Mouse (Mus musculus) embryonic facial prominence, embryonic 13.5 days (tissue): ENCODE measurements at regions not wholly inside any gene's neighbourhood (a gene's known extent, or its start where the extent isn't known, plus 50 kb on each side); places are given as distances from the start of the nearest gene placed in this dataset.

Experiments used
- ATAC-seq: fragments of 200-750 bp; cut with Nextera tagmentation; 2 replicates; pipeline ENCODE4 v1.8.0; 2017; ENCODE audit warnings: low read depth; ENCODE audit not compliant: insufficient number of reproducible peaks, insufficient read depth, low FRiP score, low TSS enrichment
- H3K27ac ChIP-seq: fragments of 300-500 bp; sonication (generic); 2 replicates; pipeline ENCODE4 v1.5.1; 2015; ENCODE audit warnings: moderate library complexity, mild to moderate bottlenecking, inconsistent platforms
- H3K27me3 ChIP-seq: fragments of 300-500 bp; sonication (generic); 2 replicates; pipeline ENCODE4 v1.6.1; 2015; ENCODE audit warnings: mild to moderate bottlenecking, inconsistent platforms
- H3K36me3 ChIP-seq: fragments of 300-500 bp; sonication (generic); 2 replicates; pipeline ENCODE4 v1.6.1; 2015; ENCODE audit warnings: mild to moderate bottlenecking, inconsistent platforms
- H3K4me1 ChIP-seq: fragments of 300-500 bp; sonication (generic); 2 replicates; pipeline ENCODE4 v1.6.1; 2015; ENCODE audit warnings: inconsistent platforms
- H3K4me2 ChIP-seq: fragments of 300-500 bp; sonication (generic); 2 replicates; pipeline ENCODE4 v1.6.1; 2015; ENCODE audit warnings: moderate library complexity, mild to moderate bottlenecking, inconsistent platforms
- H3K4me3 ChIP-seq: fragments of 300-500 bp; sonication (generic); 2 replicates; pipeline ENCODE4 v1.5.1; 2015; ENCODE audit warnings: mild to moderate bottlenecking, inconsistent platforms
- H3K9ac ChIP-seq: fragments of 300-500 bp; sonication (generic); 2 replicates; pipeline ENCODE4 v1.6.1; 2015; ENCODE audit warnings: mild to moderate bottlenecking, inconsistent platforms
- H3K9me3 ChIP-seq: fragments of 300-500 bp; sonication (generic); 2 replicates; pipeline ENCODE4 v1.6.1; 2016; ENCODE audit warnings: inconsistent platforms
- WGBS: fragments of 180-500 bp; shearing (Covaris S2); methylation state at CpG from one replicate; pipeline ENCODE4 v1.1.7; 2015; ENCODE audit warnings: mixed read lengths; 5-methylcytosine and 5-hydroxymethylcytosine counted together

- no peak overlapping the region for H3K27ac ChIP-seq
- H3K4me3 ChIP-seq = no peak overlapping the region
- H3K9ac ChIP-seq = no peak overlapping the region
- H3K4me1 ChIP-seq = no peaks in the 10 kb centered on the region
- H3K9me3 ChIP-seq = no peaks in the 10 kb centered on the region
- no peak for ATAC-seq
- 86% methylated on average over 5 of the region's 5 CpGs for WGBS
- H3K36me3 ChIP-seq = no peaks in the 10 kb centered on the region
- no peaks in the 10 kb centered on the region for H3K27me3 ChIP-seq
- no peak overlapping the region for H3K4me2 ChIP-seq
Observed at GRCm38 (mm10) chr17:50442062-50442461, 67.1 kb upstream of the Plcl2 start.

- H3K27me3 ChIP-seq = no peaks in the 10 kb centered on the region
- 94% methylated on average over 6 of the region's 6 CpGs for whole genome bisulfite sequencing
- H3K27ac ChIP-seq = no peak overlapping the region
- no peaks in the 10 kb centered on the region for H3K9me3 ChIP-seq
- H3K36me3 ChIP-seq = no peaks in the 10 kb centered on the region
- no peak overlapping the region for H3K4me3 ChIP-seq
- no peak for ATAC-seq
- H3K9ac ChIP-seq = no peak overlapping the region
- no peaks in the 10 kb centered on the region for H3K4me1 ChIP-seq
- H3K4me2 ChIP-seq = no peak overlapping the region
Observed at GRCm38 (mm10) chr17:50442905-50443304, 66.3 kb upstream of the Plcl2 start.

- Histone ChIP-seq H3K27ac (no peak overlapping the region), H3K4me2 (no peak overlapping the region), H3K4me1 (no peaks in the 10 kb centered on the region), H3K4me3 (no peak overlapping the region), H3K27me3 (no peaks in the 10 kb centered on the region), H3K9me3 (no peaks in the 10 kb centered on the region), H3K36me3 (no peaks in the 10 kb centered on the region), H3K9ac (no peak overlapping the region)
- 72% methylated on average over 6 of the region's 6 CpGs for WGBS
- no peak for ATAC-seq
Observed at GRCm38 (mm10) chr17:50443376-50444022, 65.7 kb upstream of the Plcl2 start.

- Histone ChIP-seq H3K27me3 (no peaks in the 10 kb centered on the region), H3K4me1 (no peaks in the 10 kb centered on the region), H3K9me3 (no peaks in the 10 kb centered on the region), H3K4me3 (no peak overlapping the region), H3K4me2 (no peak overlapping the region), H3K27ac (no peak overlapping the region), H3K9ac (no peak overlapping the region), H3K36me3 (no peaks in the 10 kb centered on the region)
- ATAC-seq = no peak
- WGBS = 85% methylated on average over 1 of the region's 1 CpGs
Observed at GRCm38 (mm10) chr17:50444023-50444389, 65.2 kb upstream of the Plcl2 start.

- Histone ChIP-seq H3K9me3 (no peaks in the 10 kb centered on the region), H3K27me3 (no peaks in the 10 kb centered on the region), H3K36me3 (no peaks in the 10 kb centered on the region), H3K27ac (no peak overlapping the region), H3K4me2 (no peak overlapping the region), H3K4me3 (no peak overlapping the region), H3K9ac (no peak overlapping the region), H3K4me1 (no peaks in the 10 kb centered on the region)
- ATAC-seq = no peak
- 86% methylated on average over 6 of the region's 6 CpGs for WGBS
Observed at GRCm38 (mm10) chr17:50448693-50449092, 60.5 kb upstream of the Plcl2 start.

GRCm38 (mm10) chr17:50451606-50452005 lies 57.6 kb upstream of the Plcl2 start:
- no peak overlapping the region for H3K4me3 ChIP-seq
- H3K4me1 ChIP-seq = no peaks in the 10 kb centered on the region
- WGBS = 86% methylated on average over 3 of the region's 3 CpGs
- no peak overlapping the region for H3K9ac ChIP-seq
- H3K36me3 ChIP-seq = no peaks in the 10 kb centered on the region
- no peaks in the 10 kb centered on the region for H3K27me3 ChIP-seq
- H3K4me2 ChIP-seq = no peak overlapping the region
- no peaks in the 10 kb centered on the region for H3K9me3 ChIP-seq
- no peak for ATAC-seq
- H3K27ac ChIP-seq = no peak overlapping the region

GRCm38 (mm10) chr17:50453524-50453923 lies 55.7 kb upstream of the Plcl2 start:
- H3K9ac ChIP-seq = no peak overlapping the region
- H3K4me2 ChIP-seq = no peak overlapping the region
- H3K36me3 ChIP-seq = no peaks in the 10 kb centered on the region
- H3K27me3 ChIP-seq = no peaks in the 10 kb centered on the region
- no peaks in the 10 kb centered on the region for H3K4me1 ChIP-seq
- H3K4me3 ChIP-seq = no peak overlapping the region
- no peak for ATAC-seq
- no peaks in the 10 kb centered on the region for H3K9me3 ChIP-seq
- H3K27ac ChIP-seq = no peak overlapping the region

GRCm38 (mm10) chr17:50453956-50454355 lies 55.2 kb upstream of the Plcl2 start:
- Histone ChIP-seq H3K9ac (no peak overlapping the region), H3K27me3 (no peaks in the 10 kb centered on the region), H3K9me3 (no peaks in the 10 kb centered on the region), H3K36me3 (no peaks in the 10 kb centered on the region), H3K4me1 (no peaks in the 10 kb centered on the region), H3K4me2 (no peak overlapping the region), H3K27ac (no peak overlapping the region), H3K4me3 (no peak overlapping the region)
- WGBS = 87% methylated on average over 5 of the region's 5 CpGs
- no peak for ATAC-seq

- ATAC-seq = no peak
- WGBS = 81% methylated on average over 5 of the region's 5 CpGs
- H3K4me3 ChIP-seq = no peak overlapping the region
Observed at GRCm38 (mm10) chr17:50454917-50455316, 54.3 kb upstream of the Plcl2 start.

GRCm38 (mm10) chr17:50455719-50456118 lies 53.5 kb upstream of the Plcl2 start:
- Histone ChIP-seq H3K27me3 (no peaks in the 10 kb centered on the region), H3K9me3 (no peaks in the 10 kb centered on the region), H3K4me2 (no peak overlapping the region), H3K4me3 (no peak overlapping the region), H3K9ac (no peak overlapping the region), H3K27ac (no peak overlapping the region), H3K36me3 (no peaks in the 10 kb centered on the region), H3K4me1 (no peaks in the 10 kb centered on the region)
- WGBS = 87% methylated on average over 10 of the region's 10 CpGs
- no peak for ATAC-seq

More at GRCm38 (mm10) chr17:50454917-50455316, 54.3 kb upstream of the Plcl2 start:
- Histone ChIP-seq H3K4me2 (no peak overlapping the region), H3K27me3 (no peaks in the 10 kb centered on the region), H3K36me3 (no peaks in the 10 kb centered on the region), H3K27ac (no peak overlapping the region), H3K4me1 (no peaks in the 10 kb centered on the region), H3K9me3 (no peaks in the 10 kb centered on the region), H3K9ac (no peak overlapping the region)

- Histone ChIP-seq H3K9ac (no peak overlapping the region), H3K27ac (no peak overlapping the region), H3K9me3 (no peaks in the 10 kb centered on the region), H3K4me3 (no peak overlapping the region), H3K4me2 (no peak overlapping the region), H3K36me3 (no peaks in the 10 kb centered on the region), H3K4me1 (no peaks in the 10 kb centered on the region), H3K27me3 (no peaks in the 10 kb centered on the region)
- WGBS = 80% methylated on average over 6 of the region's 6 CpGs
- ATAC-seq = no peak
Observed at GRCm38 (mm10) chr17:50457053-50457697, 52.0 kb upstream of the Plcl2 start.

- no peak for ATAC-seq
- Histone ChIP-seq H3K27me3 (no peaks in the 10 kb centered on the region), H3K9me3 (no peaks in the 10 kb centered on the region), H3K27ac (no peak overlapping the region), H3K36me3 (no peaks in the 10 kb centered on the region), H3K4me3 (no peak overlapping the region), H3K9ac (no peak overlapping the region), H3K4me1 (no peaks in the 10 kb centered on the region), H3K4me2 (no peak overlapping the region)
- WGBS = 84% methylated on average over 4 of the region's 4 CpGs
Observed at GRCm38 (mm10) chr17:50458232-50458631, 51.0 kb upstream of the Plcl2 start.
